Comparison of ENCODE assay signal across 8 mouse cellular contexts in genomic region chr12:84187752-84188601, GRCm38 (mm10). TPM values are rescaled to one million over a fixed set of nuclear protein-coding genes. Genes with fewer than 3 reads are reported as not detected.
DNase-seq lines count a peak whose midpoint lies in the region; ATAC-seq and TF ChIP-seq lines count a peak whose summit lies in the region.

No protein-coding gene starts in this region.

- peaks cover 61% of the 10 kb centered on the region for H3K4me1 ChIP-seq in limb, embryonic 12.5 days (replicated peaks)

- H3K27ac ChIP-seq in limb, embryonic 12.5 days = peak overlapping the region; percentile 72

- peaks cover 10% of the 10 kb centered on the region for H3K36me3 ChIP-seq in limb, embryonic 12.5 days
- 0 out of 2 replicates have a peak, but pooled peaks cover 5% of the 10 kb centered on the region for H3K36me3 ChIP-seq in splenic B cell, adult 2 months (ENCODE audit: control insufficient read depth, insufficient read depth, low read length, poor library complexity, severe bottlenecking)

- 0 out of 2 replicates have a peak overlapping the region, but pooled peaks have one; percentile 8 for H3K4me2 ChIP-seq in limb, embryonic 12.5 days

- H3K9ac ChIP-seq in limb, embryonic 12.5 days (replicated peaks) = peak overlapping the region; percentile 5; the same call in 1 of the 2 replicates

- no peak for TF ChIP-seq CTCF in brain, embryonic 14.5 days (IDR thresholded peaks at IDR 0.05; ENCODE audit: borderline replicate concordance, extremely low read depth, insufficient read depth, insufficient read length)

- H3K27me3 ChIP-seq in limb, embryonic 12.5 days = 0 out of 2 replicates have a peak, but pooled peaks cover 5% of the 10 kb centered on the region
- no peaks in the 10 kb centered on the region; the same call in 1 of the 2 replicates for H3K27me3 ChIP-seq in splenic B cell, adult 2 months (ENCODE audit: control insufficient read depth, insufficient read depth, low read length, poor library complexity, severe bottlenecking)

- H3K4me3 ChIP-seq in limb, embryonic 12.5 days (replicated peaks) = no peak overlapping the region

- WGBS in limb, embryonic 12.5 days = 50% methylated on average over 15 of the region's 15 CpGs

- peak; percentile 43 to 46 for DNase-seq in layer of hippocampus, postnatal 14 days (ENCODE audit: low spot score in 2 of 2)
- DNase-seq in layer of hippocampus, postnatal 10 days (ENCODE audit: low spot score in 2 of 2) = no peak
- DNase-seq in brain, embryonic 14.5 days (ENCODE audit: low read depth) = peak; percentile 62
- DNase-seq in heart, adult 9 months (ENCODE audit: low spot score in 2 of 2) = peak; percentile 70 to 75
- DNase-seq in splenic B cell, adult 2 months (ENCODE audit: low read depth, low spot score) = peak; percentile 89
- DNase-seq in thymus, postnatal 4 days = no peak
- no peak for DNase-seq in c-Kit-positive CD71-positive TER-119-positive erythroid progenitor cells, embryonic 14.5 days (ENCODE audit: low spot score)

- no peak for ATAC-seq in limb, embryonic 12.5 days (ENCODE audit: insufficient number of reproducible peaks, insufficient read depth, low FRiP score, low TSS enrichment, low read depth)

- H3K9me3 ChIP-seq in limb, embryonic 12.5 days = peaks cover 3% of the 10 kb centered on the region; the same call in 1 of the 2 replicates

- TF ChIP-seq POLR2A in brain, embryonic 14.5 days (IDR thresholded peaks at IDR 0.05; ENCODE audit: borderline replicate concordance, extremely low read depth, insufficient read depth, insufficient read length, poor library complexity, severe bottlenecking) = no peak

RNA-seq across cellular contexts. Expression of gene Elmsan1, which starts 30.7 kb away (rescaled TPM):
- 10 to 100 TPM; 17.0 to 18.1 TPM for total RNA-seq in layer of hippocampus, postnatal 14 days (2021)
- 10 to 100 TPM; 13.3 to 13.5 TPM for total RNA-seq in layer of hippocampus, postnatal 10 days (2021)
- 6.8 and 7.9 TPM in 2 replicates for polyA plus RNA-seq in brain, embryonic 14.5 days (2012; rRNA removed)
- polyA plus RNA-seq in limb, embryonic 12.5 days (2016; fragmentation: Nextera tagmentation; extraction: Ambion mirVana) = 7.0 and 8.6 TPM in 2 replicates

RNA-seq across cellular contexts. Expression of gene Pnma1, which starts 39.7 kb away (rescaled TPM):
- 1 to 10 TPM; 3.3 to 4.5 TPM for total RNA-seq in layer of hippocampus, postnatal 14 days (2021)
- total RNA-seq in layer of hippocampus, postnatal 10 days (2021) = 1 to 10 TPM; 5.9 to 6.6 TPM
- 3.2 TPM in 2 replicates for polyA plus RNA-seq in brain, embryonic 14.5 days (2012; rRNA removed)
- polyA plus RNA-seq in limb, embryonic 12.5 days (2016; fragmentation: Nextera tagmentation; extraction: Ambion mirVana) = 1.2 and 1.3 TPM in 2 replicates

Comparison
In these comparisons a context has a peak if more than half of its experiments do, and no peak if none do; other contexts are left out.
1. DNase-seq: peak in layer of hippocampus, postnatal 14 days (2 of 2), brain, embryonic 14.5 days (single experiment), heart, adult 9 months (2 of 2) and splenic B cell, adult 2 months (single experiment); none in layer of hippocampus, postnatal 10 days (0 of 2), thymus, postnatal 4 days (single experiment) and c-Kit-positive CD71-positive TER-119-positive erythroid progenitor cells, embryonic 14.5 days (single experiment).